Mouse (Mus musculus) layer of hippocampus, postnatal 10 days (tissue): Measurements from ENCODE around the gene Gbp2. TPM values are rescaled to one million over a fixed set of nuclear protein-coding genes. Genes with fewer than 3 reads are reported as not detected.

Experiments
- microRNA-seq, 2 experiments: library from miRNA; unstranded; fragments of <30 nt; microRNA quantifications; one replicate each; pipeline ENCODE4 v1.2.0; 2021
- total RNA-seq, 2 experiments: library from RNA; stranded (reverse); gene quantifications; 2 replicates each; pipeline ENCODE4 v1.2.3; 2021

Gene Gbp2
- total RNA-seq, 2 experiments from 2014 or later = 1.1 to 1.3 TPM

Small RNA genes lying within 50 kb of the gene (microRNA-seq; reads per million reads assigned to microRNA genes)
- gene Mir6381 = 0 reads per million in 2 experiments

Other genes starting within 250 kb of the Gbp2 start
- gene Pdlim5, start 224.9 kb upstream of the Gbp2 start, total RNA-seq = 10 to 100 TPM; 26.3 to 27.6 TPM
- 1 to 10 TPM; 1.7 to 1.9 TPM for gene Gbp5, start 126.6 kb upstream of the Gbp2 start, total RNA-seq
- 1 to 10 TPM; 3.3 to 3.6 TPM for gene Gbp7, start 90.3 kb upstream of the Gbp2 start, total RNA-seq
- gene Gbp3, start 60.6 kb upstream of the Gbp2 start, total RNA-seq = 1 to 10 TPM; 2.9 to 4.4 TPM
- gene Gbp2b, start 25.8 kb upstream of the Gbp2 start, total RNA-seq = not detected
- gene Kyat3, start 80.4 kb downstream of the Gbp2 start, total RNA-seq = 1 to 10 TPM; 3.9 to 4.8 TPM
- gene Gtf2b, start 144.4 kb downstream of the Gbp2 start, total RNA-seq = 10 to 100 TPM; 33.7 to 37.9 TPM